In the genomic region with DNA sequence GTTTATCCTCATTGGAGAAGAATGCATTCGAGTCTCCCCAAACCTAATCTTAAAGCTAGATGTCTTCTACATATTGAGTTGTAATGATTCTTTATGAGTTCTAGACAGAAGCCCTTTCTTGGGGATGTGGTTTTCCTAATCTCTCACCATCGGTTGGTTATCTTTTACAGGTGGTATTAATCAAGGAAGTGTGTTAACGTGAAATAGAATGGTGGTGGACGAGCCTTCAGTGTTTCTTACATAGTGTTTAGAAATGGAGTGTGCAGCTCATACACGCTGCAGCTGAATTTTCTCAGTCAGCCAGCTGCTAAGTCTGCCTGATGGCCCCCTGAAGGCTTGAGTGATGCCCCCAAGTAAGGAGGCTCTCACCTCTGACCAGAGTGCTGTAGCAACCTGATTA, we compare ENCODE assay signal across 25 mouse cellular contexts. TPM values are rescaled to one million over a fixed set of nuclear protein-coding genes. Genes with fewer than 3 reads are reported as not detected.
"Had no signal": no experiment of that assay in that cellular context is flagged by ENCODE, and none has a peak within 500 bp of the region (broad histone marks: within the 10 kb centered on the region; RNA-seq: fewer than 3 reads in every experiment).

No protein-coding gene starts in this region.

- H3K4me1 ChIP-seq: lung, embryonic 15.5 days had no signal

- H3K27me3 ChIP-seq: limb, embryonic 13.5 days; liver, embryonic 12.5 days; liver, embryonic 15.5 days; lung, embryonic 15.5 days had no signal

- H3K27ac ChIP-seq: limb, embryonic 10.5 days; limb, embryonic 13.5 days; liver, embryonic 12.5 days; liver, embryonic 15.5 days; lung, embryonic 15.5 days; stomach, postnatal 0 days had no signal

- H3K9ac ChIP-seq: limb, embryonic 13.5 days; liver, embryonic 12.5 days; liver, embryonic 15.5 days; lung, embryonic 15.5 days had no signal

- H3K36me3 ChIP-seq: limb, embryonic 10.5 days; limb, embryonic 13.5 days; liver, embryonic 12.5 days; liver, embryonic 15.5 days; lung, embryonic 15.5 days had no signal

- H3K4me3 ChIP-seq: limb, embryonic 10.5 days; limb, embryonic 13.5 days; liver, embryonic 12.5 days; liver, embryonic 15.5 days; lung, embryonic 15.5 days had no signal

- ATAC-seq: liver, embryonic 12.5 days had no signal

- H3K4me2 ChIP-seq: limb, embryonic 13.5 days; liver, embryonic 12.5 days; liver, embryonic 15.5 days; lung, embryonic 15.5 days; midbrain, embryonic 11.5 days had no signal

- DNase-seq: kidney, adult 9 months; kidney, postnatal 14 days; kidney, postnatal 4 days; liver; lung, adult 18-20 months; lung, postnatal 10 days; lung, postnatal 36 days; midbrain, embryonic 14.5 days; right cerebral cortex, adult 18-20 months; right cerebral cortex, postnatal 14 days; right cerebral cortex, postnatal 4 days; thymus, adult 18-20 months; thymus, postnatal 36 days had no signal

- H3K9me3 ChIP-seq: limb, embryonic 10.5 days; limb, embryonic 13.5 days; liver, embryonic 12.5 days; liver, embryonic 15.5 days; lung, embryonic 15.5 days had no signal

RNA-seq across cellular contexts. Expression of a gene that starts 39.5 kb away (rescaled TPM):
- total RNA-seq: layer of hippocampus, adult 18-20 months; layer of hippocampus, postnatal 14 days; left cerebral cortex, adult 8-10 months; left cerebral cortex, postnatal 25 days; midbrain, postnatal 0 days had no signal
